Mouse (Mus musculus): ENCODE data around the gene Wnt11. TPM values are rescaled to one million over a fixed set of nuclear protein-coding genes. Genes with fewer than 3 reads are reported as not detected.
A peak's percentile ranks its signal among the peaks of the same experiment; 100 is the strongest.

The Wnt11 gene
- polyA plus RNA-seq, 1 experiment from 2014 or later: 9.7 TPM

- no peak for TF ChIP-seq EP300 (optimal IDR thresholded peaks at IDR 0.05)
- Histone ChIP-seq H3K4me2 (replicated peaks; ENCODE audit: low read depth) (no peak overlapping the region), H3K27me3 (ENCODE audit: control insufficient read depth, insufficient read depth, low read length) (no peaks in the 10 kb centered on the region), H3K9me3 (ENCODE audit: control insufficient read depth, low read length) (no peaks in the 10 kb centered on the region), H3K36me3 (ENCODE audit: control insufficient read depth, insufficient read depth, low read length) (no peaks in the 10 kb centered on the region), H3K4me3 (ENCODE audit: low read depth, low read length) (no peak overlapping the region), H3K9ac (ENCODE audit: low read length) (no peak overlapping the region), H3K27ac (replicated peaks) (no peak overlapping the region), H3K4me1 (replicated peaks; ENCODE audit: control insufficient read depth, insufficient read depth) (0 out of 2 replicates have a peak, but pooled peaks cover 2% of the 10 kb centered on the region)
- no peak for ATAC-seq (ENCODE audit: low FRiP score, low TSS enrichment)
- no peak for DNase-seq (ENCODE audit: low spot score)
- 40% methylated on average over 5 of the region's 5 CpGs for WGBS
Observed at GRCm38 (mm10) chr7:98894768-98895167, 59.9 kb downstream of the Wnt11 start.

- ATAC-seq (ENCODE audit: low FRiP score, low TSS enrichment): no peak
- no peaks in the 10 kb centered on the region for H3K27me3 ChIP-seq (ENCODE audit: control insufficient read depth, insufficient read depth, low read length)
- no peak for DNase-seq (ENCODE audit: low spot score)
- no peaks in the 10 kb centered on the region for H3K9me3 ChIP-seq (ENCODE audit: control insufficient read depth, low read length)
- TF ChIP-seq EP300 (optimal IDR thresholded peaks at IDR 0.05) (no peak), CTCF (IDR thresholded peaks at IDR 0.05; ENCODE audit: low read depth) (no peak)
- 36% methylated on average over 10 of the region's 10 CpGs for WGBS
- H3K4me3 ChIP-seq (ENCODE audit: low read depth, low read length): no peak overlapping the region
- no peak overlapping the region for H3K9ac ChIP-seq (ENCODE audit: low read length)
- no peaks in the 10 kb centered on the region for H3K36me3 ChIP-seq (ENCODE audit: control insufficient read depth, insufficient read depth, low read length)
- H3K4me2 ChIP-seq (replicated peaks; ENCODE audit: low read depth): no peak overlapping the region
- 0 out of 2 replicates have a peak, but pooled peaks cover 2% of the 10 kb centered on the region for H3K4me1 ChIP-seq (replicated peaks; ENCODE audit: control insufficient read depth, insufficient read depth)
- peak overlapping the region; percentile 30; the same call in 1 of the 2 replicates for H3K27ac ChIP-seq (replicated peaks)
Observed at GRCm38 (mm10) chr7:98895501-98896095, 60.7 kb downstream of the Wnt11 start.

- Histone ChIP-seq H3K27me3 (ENCODE audit: control insufficient read depth, insufficient read depth, low read length) (no peaks in the 10 kb centered on the region), H3K9me3 (ENCODE audit: control insufficient read depth, low read length) (no peaks in the 10 kb centered on the region), H3K27ac (replicated peaks) (no peak overlapping the region), H3K9ac (ENCODE audit: low read length) (no peak overlapping the region), H3K4me1 (replicated peaks; ENCODE audit: control insufficient read depth, insufficient read depth) (0 out of 2 replicates have a peak, but pooled peaks cover 2% of the 10 kb centered on the region), H3K4me2 (replicated peaks; ENCODE audit: low read depth) (no peak overlapping the region), H3K36me3 (ENCODE audit: control insufficient read depth, insufficient read depth, low read length) (no peaks in the 10 kb centered on the region), H3K4me3 (ENCODE audit: low read depth, low read length) (no peak overlapping the region)
- ATAC-seq (ENCODE audit: low FRiP score, low TSS enrichment): no peak
- 87% methylated on average over 8 of the region's 8 CpGs for WGBS
- TF ChIP-seq CTCF (IDR thresholded peaks at IDR 0.05; ENCODE audit: low read depth) (no peak), EP300 (optimal IDR thresholded peaks at IDR 0.05) (no peak)
- no peak for DNase-seq (ENCODE audit: low spot score)
Observed at GRCm38 (mm10) chr7:98897323-98897722, 62.4 kb downstream of the Wnt11 start.

GRCm38 (mm10) chr7:98899815-98900214 lies 64.9 kb downstream of the Wnt11 start:
- Histone ChIP-seq H3K27ac (replicated peaks) (0 out of 2 replicates have a peak overlapping the region, but pooled peaks have one; percentile 18), H3K9ac (ENCODE audit: low read length) (no peak overlapping the region), H3K4me3 (ENCODE audit: low read depth, low read length) (no peak overlapping the region), H3K9me3 (ENCODE audit: control insufficient read depth, low read length) (no peaks in the 10 kb centered on the region), H3K36me3 (ENCODE audit: control insufficient read depth, insufficient read depth, low read length) (no peaks in the 10 kb centered on the region), H3K4me2 (replicated peaks; ENCODE audit: low read depth) (no peak overlapping the region), H3K27me3 (ENCODE audit: control insufficient read depth, insufficient read depth, low read length) (no peaks in the 10 kb centered on the region), H3K4me1 (replicated peaks; ENCODE audit: control insufficient read depth, insufficient read depth) (0 out of 2 replicates have a peak, but pooled peaks cover 2% of the 10 kb centered on the region)
- 46% methylated on average over 4 of the region's 4 CpGs for WGBS
- ATAC-seq (ENCODE audit: low FRiP score, low TSS enrichment) (no peak; the same call in 1 of the 2 replicates), DNase-seq (ENCODE audit: low spot score) (no peak)
- TF ChIP-seq CTCF (IDR thresholded peaks at IDR 0.05; ENCODE audit: low read depth) (no peak), EP300 (optimal IDR thresholded peaks at IDR 0.05) (no peak)

- no peak for DNase-seq (ENCODE audit: low spot score)
- H3K4me1 ChIP-seq (replicated peaks; ENCODE audit: control insufficient read depth, insufficient read depth): no peaks in the 10 kb centered on the region
Observed at GRCm38 (mm10) chr7:98901120-98901519, 66.2 kb downstream of the Wnt11 start.

GRCm38 (mm10) chr7:98903884-98904283 lies 69.0 kb downstream of the Wnt11 start:
- Histone ChIP-seq H3K4me2 (replicated peaks; ENCODE audit: low read depth) (no peak overlapping the region), H3K4me1 (replicated peaks; ENCODE audit: control insufficient read depth, insufficient read depth) (no peaks in the 10 kb centered on the region), H3K4me3 (ENCODE audit: low read depth, low read length) (no peak overlapping the region), H3K9ac (ENCODE audit: low read length) (no peak overlapping the region), H3K27me3 (ENCODE audit: control insufficient read depth, insufficient read depth, low read length) (no peaks in the 10 kb centered on the region), H3K36me3 (ENCODE audit: control insufficient read depth, insufficient read depth, low read length) (no peaks in the 10 kb centered on the region), H3K9me3 (ENCODE audit: control insufficient read depth, low read length) (no peaks in the 10 kb centered on the region), H3K27ac (replicated peaks) (no peak overlapping the region)
- 42% methylated on average over 5 of the region's 5 CpGs for WGBS
- DNase-seq (ENCODE audit: low spot score) (no peak), ATAC-seq (ENCODE audit: low FRiP score, low TSS enrichment) (peak; percentile 58; the same call in 1 of the 2 replicates)
- TF ChIP-seq CTCF (IDR thresholded peaks at IDR 0.05; ENCODE audit: low read depth) (no peak), EP300 (optimal IDR thresholded peaks at IDR 0.05) (no peak)

More at GRCm38 (mm10) chr7:98901120-98901519, 66.2 kb downstream of the Wnt11 start:
- TF ChIP-seq EP300 (optimal IDR thresholded peaks at IDR 0.05) (no peak), CTCF (IDR thresholded peaks at IDR 0.05; ENCODE audit: low read depth) (peak; percentile 57)
- Histone ChIP-seq H3K36me3 (ENCODE audit: control insufficient read depth, insufficient read depth, low read length) (no peaks in the 10 kb centered on the region), H3K4me2 (replicated peaks; ENCODE audit: low read depth) (no peak overlapping the region), H3K4me3 (ENCODE audit: low read depth, low read length) (no peak overlapping the region), H3K27ac (replicated peaks) (no peak overlapping the region), H3K9me3 (ENCODE audit: control insufficient read depth, low read length) (no peaks in the 10 kb centered on the region), H3K9ac (ENCODE audit: low read length) (no peak overlapping the region), H3K27me3 (ENCODE audit: control insufficient read depth, insufficient read depth, low read length) (no peaks in the 10 kb centered on the region)
- no peak for ATAC-seq (ENCODE audit: low FRiP score, low TSS enrichment)
- WGBS: 91% methylated on average over 1 of the region's 1 CpGs

Other genes starting within 250 kb of the Wnt11 start
- gene Emsy, start 178.3 kb upstream of the Wnt11 start, polyA plus RNA-seq (2015; fragmentation: Nextera tagmentation; extraction: Ambion mirVana): 5.0 and 6.3 TPM in 2 replicates
- 29.7 and 33.3 TPM in 2 replicates for gene Thap12, start 132.0 kb upstream of the Wnt11 start, polyA plus RNA-seq (2015; fragmentation: Nextera tagmentation; extraction: Ambion mirVana)

Measured in stomach, postnatal 0 days (tissue).